Mouse (Mus musculus) liver, embryonic 16.5 days (tissue): Measurements from ENCODE around the gene Gsx2. TPM values are rescaled to one million over a fixed set of nuclear protein-coding genes. Genes with fewer than 3 reads are reported as not detected.

Source experiments
- ATAC-seq: fragments of 200-750 bp; cut with Nextera tagmentation; 2 replicates; pipeline ENCODE4 v1.8.0; 2017; ENCODE audit warnings: low read depth, mild to moderate bottlenecking, moderate number of reproducible peaks, moderate library complexity
- H3K27ac ChIP-seq: fragments of 300-500 bp; sonication (generic); 2 replicates; pipeline ENCODE4 v1.5.1; 2014; ENCODE audit warnings: mild to moderate bottlenecking, low read length
- H3K27me3 ChIP-seq: fragments of 300-500 bp; sonication (generic); 2 replicates; pipeline ENCODE4 v1.6.1; 2014; ENCODE audit warnings: low read depth, low read length, mixed read lengths; ENCODE audit not compliant: control insufficient read depth, insufficient read depth
- H3K36me3 ChIP-seq: fragments of 300-500 bp; sonication (generic); 2 replicates; pipeline ENCODE4 v1.6.1; 2014; ENCODE audit warnings: mild to moderate bottlenecking; ENCODE audit not compliant: control insufficient read depth, insufficient read depth
- H3K4me1 ChIP-seq: fragments of 300-500 bp; sonication (generic); 2 replicates; pipeline ENCODE4 v1.6.1; 2014; ENCODE audit warnings: low read depth, low read length, mixed read lengths; ENCODE audit not compliant: control insufficient read depth
- H3K4me2 ChIP-seq: fragments of 300-500 bp; sonication (generic); 2 replicates; pipeline ENCODE4 v1.6.1; 2014; ENCODE audit warnings: low read depth, low read length, mixed read lengths
- H3K4me3 ChIP-seq: fragments of 300-500 bp; sonication (generic); 2 replicates; pipeline ENCODE4 v1.5.1; 2014; ENCODE audit warnings: low read depth, mild to moderate bottlenecking, low read length
- H3K9ac ChIP-seq: fragments of 300-500 bp; sonication (generic); 2 replicates; pipeline ENCODE4 v1.6.1; 2014; ENCODE audit warnings: low read depth, low read length
- H3K9me3 ChIP-seq: fragments of 300-500 bp; sonication (generic); replicated peaks from 2 replicates; pipeline ENCODE4 v1.6.1; 2016; ENCODE audit warnings: low read length; ENCODE audit not compliant: control insufficient read depth
- WGBS: fragments of 180-500 bp; shearing (Covaris S2); extraction: QIAGEN DNeasy Blood & Tissue Kit; methylation state at CpG from one replicate; pipeline ENCODE4 v1.1.7; 2014; ENCODE audit not compliant: insufficient replicate concordance; 5-methylcytosine and 5-hydroxymethylcytosine counted together
- polyA plus RNA-seq: library from polyadenylated mRNA; unstranded; fragments of >200 nt; fragmentation: Nextera tagmentation; extraction: Ambion mirVana; gene quantifications from 2 replicates; pipeline ENCODE4 v1.2.1, GENCODE M21; 2015

Gsx2 gene
- polyA plus RNA-seq, 1 experiment from 2014 or later = not detected

DNA sequence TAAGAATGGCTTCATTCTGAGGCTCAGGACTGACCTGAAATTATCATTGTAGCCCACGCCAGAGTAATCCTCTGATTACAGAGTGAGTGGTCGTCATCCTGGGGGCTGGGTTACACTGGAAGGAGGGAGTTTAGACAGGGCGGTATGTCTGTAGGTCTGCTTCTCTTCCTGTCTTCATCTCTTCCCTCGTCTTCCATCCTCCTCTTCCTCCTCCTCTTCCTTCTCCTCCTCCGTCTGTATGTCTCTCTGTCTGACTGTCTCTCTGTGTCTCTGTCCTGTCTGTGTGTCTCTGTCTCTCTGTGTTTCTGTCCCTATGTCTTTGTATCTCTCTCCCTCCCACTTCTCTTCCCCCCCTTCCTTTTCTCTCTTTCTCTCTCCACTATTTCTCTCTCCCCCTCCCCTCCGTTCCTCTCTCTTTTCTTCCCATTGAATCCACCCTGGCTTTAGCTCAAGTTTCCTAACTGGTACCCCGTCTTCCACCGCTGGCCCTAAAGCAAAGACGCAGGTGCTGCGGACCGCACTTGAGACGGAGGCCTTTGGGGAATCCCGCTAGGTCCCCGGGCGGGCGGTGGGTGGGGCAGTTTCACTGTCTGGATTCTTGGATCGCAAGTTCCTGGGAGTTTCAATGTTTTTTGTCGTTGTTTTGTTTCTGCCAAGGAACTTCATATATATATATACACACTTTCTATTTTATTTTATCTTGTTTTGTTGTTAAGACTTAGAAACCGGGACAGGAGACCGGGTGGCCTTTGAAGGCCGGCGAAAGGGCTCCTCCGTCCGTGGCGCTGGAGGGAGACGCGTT is 8.4 kb downstream of the Gsx2 start:
- 3% methylated on average over 27 of the region's 27 CpGs for WGBS
- H3K4me2 ChIP-seq = no peak overlapping the region
- H3K9ac ChIP-seq = no peak overlapping the region
- peaks cover 85% of the 10 kb centered on the region for H3K27me3 ChIP-seq
- no peaks in the 10 kb centered on the region for H3K36me3 ChIP-seq
- H3K27ac ChIP-seq = no peak overlapping the region
- no peaks in the 10 kb centered on the region for H3K4me1 ChIP-seq
- H3K9me3 ChIP-seq = no peaks in the 10 kb centered on the region
- no peak overlapping the region for H3K4me3 ChIP-seq
- ATAC-seq = no peak

GRCm38 (mm10) chr5:75084393-75084870 is 9.0 kb downstream of the Gsx2 start:
- WGBS = 4% methylated on average over 8 of the region's 8 CpGs
- peaks cover 79% of the 10 kb centered on the region for H3K27me3 ChIP-seq

GRCm38 (mm10) chr5:75084871-75085520 is 9.6 kb downstream of the Gsx2 start:
- no peak overlapping the region for H3K4me2 ChIP-seq
- H3K9me3 ChIP-seq = no peaks in the 10 kb centered on the region
- no peak for ATAC-seq
- 2% methylated on average over 25 of the region's 25 CpGs for WGBS
- H3K27me3 ChIP-seq = peaks cover 73% of the 10 kb centered on the region
- no peak overlapping the region for H3K27ac ChIP-seq
- no peaks in the 10 kb centered on the region for H3K36me3 ChIP-seq
- no peak overlapping the region for H3K4me3 ChIP-seq
- no peaks in the 10 kb centered on the region for H3K4me1 ChIP-seq
- H3K9ac ChIP-seq = no peak overlapping the region

More at GRCm38 (mm10) chr5:75084393-75084870, 9.0 kb downstream of the Gsx2 start:
- no peak for ATAC-seq
- Histone ChIP-seq H3K4me1 (no peaks in the 10 kb centered on the region), H3K27ac (no peak overlapping the region), H3K9ac (no peak overlapping the region), H3K36me3 (no peaks in the 10 kb centered on the region), H3K4me3 (no peak overlapping the region), H3K4me2 (no peak overlapping the region), H3K9me3 (no peaks in the 10 kb centered on the region)

DNA sequence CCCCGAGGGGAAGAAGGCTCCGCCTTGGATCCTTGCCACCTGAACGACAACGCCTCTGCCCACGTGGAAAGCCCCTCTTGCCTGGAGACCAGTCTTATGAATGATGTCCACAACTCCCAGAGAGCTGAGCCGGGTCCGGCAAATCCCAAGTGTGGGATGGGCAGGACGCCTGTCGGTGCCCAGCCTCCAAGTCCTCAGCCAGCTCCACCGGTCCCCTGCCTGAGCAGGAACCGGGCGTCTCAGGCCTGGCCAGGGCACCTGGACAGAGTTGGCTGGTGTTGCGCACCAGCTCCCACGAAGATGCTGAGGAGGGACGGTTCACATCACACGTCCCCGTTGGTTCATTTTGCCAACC is 10.1 kb downstream of the Gsx2 start:
- Histone ChIP-seq H3K4me2 (no peak overlapping the region), H3K36me3 (no peaks in the 10 kb centered on the region), H3K4me1 (no peaks in the 10 kb centered on the region), H3K9me3 (no peaks in the 10 kb centered on the region), H3K27ac (no peak overlapping the region), H3K4me3 (no peak overlapping the region), H3K27me3 (peaks cover 68% of the 10 kb centered on the region), H3K9ac (no peak overlapping the region)
- WGBS = under 1% methylated on average over 17 of the region's 17 CpGs
- ATAC-seq = no peak

GRCm38 (mm10) chr5:75085906-75086305 is 10.5 kb downstream of the Gsx2 start:
- Histone ChIP-seq H3K4me3 (no peak overlapping the region), H3K4me2 (no peak overlapping the region), H3K36me3 (no peaks in the 10 kb centered on the region), H3K4me1 (no peaks in the 10 kb centered on the region), H3K9me3 (no peaks in the 10 kb centered on the region), H3K27me3 (peaks cover 64% of the 10 kb centered on the region), H3K9ac (no peak overlapping the region), H3K27ac (no peak overlapping the region)
- 5% methylated on average over 4 of the region's 4 CpGs for WGBS
- ATAC-seq = no peak

DNA sequence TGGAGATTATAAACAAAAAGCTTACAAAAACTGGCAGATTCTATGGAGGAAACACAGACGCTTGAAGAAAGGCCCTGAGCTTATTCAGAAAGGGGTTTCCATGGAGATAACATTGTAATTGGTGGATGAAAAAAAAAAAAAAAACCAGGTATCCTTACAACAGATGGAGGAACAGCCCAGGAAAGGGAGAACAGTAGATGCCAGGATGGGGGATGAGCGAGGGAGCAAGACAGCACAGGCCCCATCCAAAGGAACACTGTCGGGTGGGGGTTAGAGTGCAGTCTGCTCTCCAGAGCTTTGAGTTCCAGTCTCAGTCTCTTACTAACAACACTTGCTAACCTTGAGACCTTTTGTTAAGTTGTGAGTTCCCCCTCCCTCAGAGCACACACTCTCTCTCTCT is 31.1 kb downstream of the Gsx2 start:
- Histone ChIP-seq H3K36me3 (no peaks in the 10 kb centered on the region), H3K4me2 (no peak overlapping the region), H3K9ac (no peak overlapping the region), H3K27me3 (no peaks in the 10 kb centered on the region; the same call in 1 of the 2 replicates), H3K4me1 (no peaks in the 10 kb centered on the region), H3K9me3 (no peaks in the 10 kb centered on the region), H3K27ac (no peak overlapping the region), H3K4me3 (no peak overlapping the region)
- 44% methylated on average over 3 of the region's 3 CpGs for WGBS
- ATAC-seq = no peak

DNA sequence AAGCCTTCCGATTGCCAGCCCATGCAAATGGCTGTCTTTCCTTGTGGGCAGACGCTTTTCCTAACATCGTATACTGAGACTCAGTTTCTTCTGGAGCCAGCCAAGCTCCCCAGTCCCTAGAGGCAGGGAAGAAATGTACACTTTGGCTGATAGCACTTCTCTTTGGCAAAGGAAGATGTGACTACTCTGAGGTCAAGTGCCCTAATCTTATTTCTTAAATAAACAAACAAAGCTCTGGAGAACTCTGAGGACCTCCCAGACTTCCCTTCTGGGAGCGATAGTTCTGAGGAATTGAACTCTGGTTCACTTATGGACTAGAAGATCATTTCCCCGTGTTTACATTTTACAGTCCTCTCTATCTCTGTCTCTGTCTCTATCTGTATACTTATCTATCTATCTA is 34.0 kb downstream of the Gsx2 start:
- no peak for ATAC-seq
- 33% methylated on average over 5 of the region's 5 CpGs for WGBS

GRCm38 (mm10) chr5:75111781-75112180 is 36.4 kb downstream of the Gsx2 start:
- no peak overlapping the region for H3K4me2 ChIP-seq
- no peak for ATAC-seq

More for the DNA sequence above, 34.0 kb downstream of the Gsx2 start:
- Histone ChIP-seq H3K27me3 (no peaks in the 10 kb centered on the region), H3K4me3 (no peak overlapping the region), H3K4me1 (no peaks in the 10 kb centered on the region), H3K36me3 (no peaks in the 10 kb centered on the region), H3K9me3 (no peaks in the 10 kb centered on the region), H3K9ac (no peak overlapping the region), H3K27ac (no peak overlapping the region), H3K4me2 (no peak overlapping the region)

GRCm38 (mm10) chr5:75118840-75119239 is 43.4 kb downstream of the Gsx2 start:
- H3K9ac ChIP-seq = no peak overlapping the region
- H3K36me3 ChIP-seq = no peaks in the 10 kb centered on the region
- H3K4me1 ChIP-seq = no peaks in the 10 kb centered on the region
- H3K27ac ChIP-seq = no peak overlapping the region
- no peaks in the 10 kb centered on the region for H3K27me3 ChIP-seq
- 58% methylated on average over 7 of the region's 7 CpGs for WGBS
- H3K9me3 ChIP-seq = no peaks in the 10 kb centered on the region
- no peak overlapping the region for H3K4me3 ChIP-seq
- ATAC-seq = no peak
- no peak overlapping the region for H3K4me2 ChIP-seq

More at GRCm38 (mm10) chr5:75111781-75112180, 36.4 kb downstream of the Gsx2 start:
- H3K27ac ChIP-seq = no peak overlapping the region
- no peaks in the 10 kb centered on the region for H3K36me3 ChIP-seq
- H3K4me3 ChIP-seq = no peak overlapping the region
- 45% methylated on average over 5 of the region's 5 CpGs for WGBS
- no peaks in the 10 kb centered on the region for H3K9me3 ChIP-seq
- no peaks in the 10 kb centered on the region for H3K27me3 ChIP-seq
- H3K9ac ChIP-seq = no peak overlapping the region
- no peaks in the 10 kb centered on the region for H3K4me1 ChIP-seq
